Comparison of ENCODE assay signal across 12 mouse cellular contexts in the genomic region with DNA sequence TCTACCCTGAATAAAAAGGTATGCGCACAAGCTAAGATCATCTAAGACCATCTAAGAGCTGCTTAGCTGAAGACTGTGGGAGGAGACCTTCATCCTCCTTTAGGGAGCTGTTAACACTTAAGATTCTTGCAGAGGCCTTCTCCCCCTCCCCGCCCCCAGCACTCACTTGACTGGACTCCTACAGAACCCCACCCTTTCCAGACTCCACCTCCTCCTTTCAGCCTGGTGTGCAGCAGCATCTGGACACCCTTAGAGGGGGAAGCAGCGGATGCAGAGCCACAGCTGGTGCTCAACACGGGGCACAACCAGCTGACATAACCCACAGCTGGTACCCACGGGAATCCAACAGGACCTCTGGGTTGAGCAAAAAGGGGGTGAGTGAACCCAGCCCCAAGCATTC. TPM values are rescaled to one million over a fixed set of nuclear protein-coding genes. Genes with fewer than 3 reads are reported as not detected.
DNase-seq lines count a peak whose midpoint lies in the region; ATAC-seq and TF ChIP-seq lines count a peak whose summit lies in the region.
"Had no signal": no experiment of that assay in that cellular context is flagged by ENCODE, and none has a peak within 500 bp of the region (broad histone marks: within the 10 kb centered on the region; RNA-seq: fewer than 3 reads in every experiment).

No protein-coding gene starts in this region.

- H3K36me3 ChIP-seq in E14TG2a.4 (ENCODE audit: insufficient read depth, low read length), result peaks cover 2% of the 10 kb centered on the region; the same call in 1 of the 2 replicates
- no peaks in the 10 kb centered on the region for H3K36me3 ChIP-seq in kidney, embryonic 15.5 days
- H3K36me3 ChIP-seq in lung, embryonic 15.5 days, result no peaks in the 10 kb centered on the region
- no peaks in the 10 kb centered on the region for H3K36me3 ChIP-seq in midbrain, embryonic 13.5 days
- H3K36me3 ChIP-seq in forebrain, postnatal 0 days (ENCODE audit: insufficient read depth), result no peaks in the 10 kb centered on the region

- H3K4me3 ChIP-seq in E14TG2a.4 (replicated peaks; ENCODE audit: low read length), result peak overlapping the region; percentile 72
- no peak overlapping the region for H3K4me3 ChIP-seq in kidney, embryonic 15.5 days (replicated peaks)
- H3K4me3 ChIP-seq in lung, embryonic 15.5 days, result no peak overlapping the region
- no peak overlapping the region for H3K4me3 ChIP-seq in midbrain, embryonic 13.5 days (replicated peaks)
- no peak overlapping the region for H3K4me3 ChIP-seq in forebrain, postnatal 0 days (ENCODE audit: low read depth, low read length)
- H3K4me3 ChIP-seq: erythroblast, embryonic 14.5 days; myocyte had no signal

- DNase-seq in R1 (ENCODE audit: low read depth, low spot score), result peak; percentile 99
- no peak for DNase-seq in left cerebral cortex, postnatal 36 days (ENCODE audit: low spot score in 2 of 2)
- no peak for DNase-seq in left cerebral cortex, postnatal 10 days (ENCODE audit: extremely low spot score in 1 of 2, low spot score in 2 of 2)
- DNase-seq in forebrain, postnatal 0 days, result no peak
- DNase-seq: right cerebral cortex, postnatal 14 days had no signal

- ATAC-seq in kidney, embryonic 15.5 days (replicated peaks; ENCODE audit: low FRiP score), result peak; percentile 65; the same call in 1 of the 2 replicates
- ATAC-seq in lung, embryonic 15.5 days (ENCODE audit: borderline replicate concordance, extremely low read depth, low FRiP score, low TSS enrichment), result peak; percentile 80
- ATAC-seq in midbrain, embryonic 13.5 days, result no peak
- no peak for ATAC-seq in forebrain, postnatal 0 days
- ATAC-seq: Patski had no signal

- H3K9me3 ChIP-seq in E14TG2a.4 (ENCODE audit: low read length), result no peaks in the 10 kb centered on the region
- H3K9me3 ChIP-seq in kidney, embryonic 15.5 days (replicated peaks), result no peaks in the 10 kb centered on the region
- H3K9me3 ChIP-seq in lung, embryonic 15.5 days, result no peaks in the 10 kb centered on the region
- no peaks in the 10 kb centered on the region for H3K9me3 ChIP-seq in midbrain, embryonic 13.5 days
- H3K9me3 ChIP-seq in forebrain, postnatal 0 days (ENCODE audit: low read length), result no peaks in the 10 kb centered on the region

- 0 out of 2 replicates have a peak overlapping the region, but pooled peaks have one; percentile 12 for H3K4me2 ChIP-seq in kidney, embryonic 15.5 days
- H3K4me2 ChIP-seq in lung, embryonic 15.5 days, result peak overlapping the region; percentile 24
- H3K4me2 ChIP-seq in midbrain, embryonic 13.5 days (replicated peaks), result no peak overlapping the region
- H3K4me2 ChIP-seq in forebrain, postnatal 0 days (ENCODE audit: low read depth), result no peak overlapping the region

- no peak for TF ChIP-seq CTCF in E14TG2a.4 (conservative IDR thresholded peaks at IDR 0.05; ENCODE audit: low read length)
- no peak for TF ChIP-seq CTCF in forebrain, postnatal 0 days (IDR thresholded peaks at IDR 0.05; ENCODE audit: low read depth)

- WGBS in kidney, embryonic 15.5 days, result 71% methylated on average over 5 of the region's 5 CpGs
- WGBS in lung, embryonic 15.5 days, result 53% methylated on average over 5 of the region's 5 CpGs
- WGBS in midbrain, embryonic 13.5 days, result 80% methylated on average over 5 of the region's 5 CpGs
- WGBS in forebrain, postnatal 0 days, result 89% methylated on average over 5 of the region's 5 CpGs

- intact Hi-C loops in left cerebral cortex, postnatal 36 days (cut with DNase I), result no loop called here
- intact Hi-C loops in left cerebral cortex, postnatal 10 days (cut with DNase I), result no loop called here

- H3K9ac ChIP-seq in kidney, embryonic 15.5 days, result no peak overlapping the region
- H3K9ac ChIP-seq in lung, embryonic 15.5 days, result no peak overlapping the region
- H3K9ac ChIP-seq in midbrain, embryonic 13.5 days (replicated peaks), result no peak overlapping the region
- no peak overlapping the region for H3K9ac ChIP-seq in forebrain, postnatal 0 days

- H3K27ac ChIP-seq in kidney, embryonic 15.5 days, result peak overlapping the region; percentile 73
- peak overlapping the region; percentile 74 for H3K27ac ChIP-seq in lung, embryonic 15.5 days
- no peak overlapping the region for H3K27ac ChIP-seq in midbrain, embryonic 13.5 days
- no peak overlapping the region for H3K27ac ChIP-seq in forebrain, postnatal 0 days (ENCODE audit: low read depth, low read length)

- peaks cover 51% of the 10 kb centered on the region for H3K4me1 ChIP-seq in E14TG2a.4 (replicated peaks; ENCODE audit: low read depth, low read length)
- peaks cover 17% of the 10 kb centered on the region for H3K4me1 ChIP-seq in kidney, embryonic 15.5 days
- H3K4me1 ChIP-seq in lung, embryonic 15.5 days, result peaks cover 15% of the 10 kb centered on the region
- no peaks in the 10 kb centered on the region for H3K4me1 ChIP-seq in midbrain, embryonic 13.5 days (replicated peaks)
- no peaks in the 10 kb centered on the region for H3K4me1 ChIP-seq in forebrain, postnatal 0 days (ENCODE audit: insufficient read depth)

- H3K27me3 ChIP-seq in E14TG2a.4 (ENCODE audit: insufficient read depth, low read length), result no peaks in the 10 kb centered on the region
- no peaks in the 10 kb centered on the region for H3K27me3 ChIP-seq in kidney, embryonic 15.5 days
- H3K27me3 ChIP-seq in lung, embryonic 15.5 days, result no peaks in the 10 kb centered on the region
- no peaks in the 10 kb centered on the region for H3K27me3 ChIP-seq in midbrain, embryonic 13.5 days
- no peaks in the 10 kb centered on the region for H3K27me3 ChIP-seq in forebrain, postnatal 0 days (ENCODE audit: insufficient read depth, low read length)
- H3K27me3 ChIP-seq: Patski had no signal

RNA-seq across cellular contexts. Expression of a gene that starts 25.3 kb away (rescaled TPM):
- 381 and 397 TPM in 2 replicates for polyA plus RNA-seq in kidney, embryonic 15.5 days (2015; fragmentation: Nextera tagmentation; extraction: Ambion mirVana)
- polyA plus RNA-seq in lung, embryonic 15.5 days (2015; fragmentation: Nextera tagmentation; extraction: Ambion mirVana), result 378 and 410 TPM in 2 replicates
- total RNA-seq in left cerebral cortex, postnatal 36 days (2021), result 100 to 1,000 TPM; 260 to 274 TPM
- 279 and 291 TPM in 2 replicates for polyA plus RNA-seq in midbrain, embryonic 13.5 days (2015; fragmentation: Nextera tagmentation; extraction: Ambion mirVana)
- 100 to 1,000 TPM; 329 to 339 TPM for total RNA-seq in left cerebral cortex, postnatal 10 days (2021)
- total RNA-seq in forebrain, postnatal 0 days (2014; rRNA removed), result 85.7 and 107 TPM in 2 replicates
- 101 and 132 TPM in 2 replicates for polyA plus RNA-seq in forebrain, postnatal 0 days (2015; fragmentation: Nextera tagmentation; extraction: Ambion mirVana)

Comparison
In these comparisons a context has a peak if more than half of its experiments do, and no peak if none do; other contexts are left out.
1. ATAC-seq: peak in kidney, embryonic 15.5 days (single experiment) and lung, embryonic 15.5 days (single experiment); none in midbrain, embryonic 13.5 days (single experiment) and forebrain, postnatal 0 days (single experiment).
2. H3K27ac ChIP-seq: peak in kidney, embryonic 15.5 days (single experiment) and lung, embryonic 15.5 days (single experiment); none in midbrain, embryonic 13.5 days (single experiment) and forebrain, postnatal 0 days (single experiment).
3. H3K4me2 ChIP-seq: peak in kidney, embryonic 15.5 days (single experiment) and lung, embryonic 15.5 days (single experiment); none in midbrain, embryonic 13.5 days (single experiment) and forebrain, postnatal 0 days (single experiment).